Mouse (Mus musculus): Measurements from ENCODE around the gene Gpnmb.

DNA sequence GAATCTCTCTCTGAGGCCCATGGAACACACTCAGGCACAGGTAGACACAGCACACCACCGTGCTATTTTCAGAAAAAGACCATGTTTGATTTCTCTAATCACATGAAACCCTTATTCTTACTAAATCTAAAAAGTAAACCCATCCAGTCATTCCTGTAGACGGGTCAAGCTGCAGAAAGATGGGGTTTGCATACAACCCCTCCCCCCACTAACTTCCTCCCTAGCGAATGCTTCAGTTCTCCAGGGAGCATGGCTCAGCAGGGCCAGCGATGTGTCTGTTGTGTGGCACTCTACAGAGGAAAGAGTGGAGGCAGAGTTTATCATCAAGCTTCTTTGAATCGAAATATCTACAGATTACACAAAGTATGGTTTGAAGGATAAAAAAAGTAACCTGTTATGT, 79.2 kb downstream of the Gpnmb start:
- no peak for TF ChIP-seq CTCF (IDR thresholded peaks at IDR 0.05; ENCODE audit: control insufficient read depth, insufficient read depth, low read length)
- no peak for TF ChIP-seq POLR2A (IDR thresholded peaks at IDR 0.05; ENCODE audit: borderline replicate concordance, control insufficient read depth, low read depth, low read length)
